Mouse (Mus musculus) heart, adult 18-20 months (tissue): ENCODE results near the gene Hectd4. TPM values are rescaled to one million over a fixed set of nuclear protein-coding genes. Genes with fewer than 3 reads are reported as not detected.
"Not testable (repeated sequence)": the region's sequence is repeated elsewhere in the genome, so short reads cannot be mapped to it uniquely, and the experiment has no call there.

ENCODE experiments used
- DNase-seq, 2 experiments: peaks; one replicate each; pipeline ENCODE4 v3.0.0; 2021 to 2022; ENCODE audit warnings: mixed read lengths in 1 of 2
- long read RNA-seq, 2 experiments: library from polyadenylated mRNA; stranded (forward); transcript quantifications; one replicate each; pipeline ENCODE4 v2.0.0; 2021
- total RNA-seq, 2 experiments: library from RNA; stranded (reverse); gene quantifications; 2 replicates each; pipeline ENCODE4 v1.2.3; 2021

Gene Hectd4
- total RNA-seq = 10 to 100 TPM; 23.2 to 23.4 TPM
- long read RNA-seq, experiment 1, partial matches to known transcripts = 5 of 6 reads
- long read RNA-seq, experiment 1, other reads (novel, unspliced or antisense) = 1 of 6 reads
- long read RNA-seq, experiment 2, partial matches to known transcripts = 0 of 2 reads
- long read RNA-seq, experiment 2, other reads (novel, unspliced or antisense) = 2 of 2 reads

DNA sequence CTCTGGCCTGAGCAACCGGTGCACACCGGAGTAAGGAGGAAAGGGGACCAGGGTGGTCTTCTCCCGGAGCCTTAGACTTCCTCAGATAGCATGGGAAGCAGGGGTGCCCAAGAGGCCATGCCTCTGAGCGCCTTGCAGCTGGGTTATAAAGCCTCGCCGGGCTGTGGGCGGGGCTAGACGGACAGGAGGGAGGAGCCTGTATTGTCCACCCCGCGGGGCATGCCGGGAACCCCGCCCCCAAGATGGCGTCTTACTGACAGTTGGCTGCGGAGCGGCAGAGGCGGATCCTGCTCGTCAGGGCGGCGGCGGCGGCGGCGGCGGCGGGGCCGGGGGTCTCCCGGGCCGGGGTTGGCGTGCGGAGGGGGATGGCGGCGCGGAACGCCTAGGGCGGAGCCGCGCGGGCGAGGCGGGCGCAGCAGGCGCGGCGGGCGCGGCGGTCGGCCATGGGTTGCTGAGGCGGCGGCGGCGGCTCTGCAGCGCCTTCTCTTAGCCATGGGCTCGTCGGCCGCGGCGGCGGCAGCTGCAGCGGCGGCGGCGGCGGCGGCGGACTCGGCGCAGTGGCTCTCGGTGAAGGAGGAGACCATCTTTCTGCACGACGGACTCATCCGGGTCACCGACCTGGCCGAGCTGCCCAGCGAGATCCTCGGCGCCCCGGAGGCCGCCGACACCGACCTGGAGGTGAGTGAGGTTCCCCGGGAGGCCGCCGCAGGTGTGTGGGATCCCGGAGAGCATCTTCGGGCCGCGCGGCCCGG, at the start of gene Hectd4:
Gene Hectd4, plus strand, starts transcription at position 240 of the 752 bp plus-strand sequence.
- DNase-seq = peak; percentile 96 to 99

DNA sequence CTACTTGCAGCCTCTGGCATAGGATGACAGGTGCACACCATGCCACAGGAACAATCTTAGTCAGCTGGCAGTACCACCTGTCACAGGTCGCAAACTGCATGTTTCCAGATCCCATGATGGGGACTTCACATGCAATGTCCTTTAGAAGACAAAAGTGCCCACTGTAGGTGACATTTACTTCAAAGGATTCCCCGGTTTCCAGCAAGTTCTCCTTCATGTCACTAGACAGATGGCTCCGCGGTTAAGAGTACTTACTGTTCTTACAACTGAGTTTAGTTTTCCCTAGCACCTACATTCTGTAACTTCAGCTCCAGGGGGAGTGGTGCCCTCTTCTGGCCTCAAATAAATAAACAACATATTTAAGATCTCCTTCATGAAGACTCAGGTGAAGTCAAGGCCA, 47.2 kb upstream of the Hectd4 start:
- no peak for DNase-seq

DNA sequence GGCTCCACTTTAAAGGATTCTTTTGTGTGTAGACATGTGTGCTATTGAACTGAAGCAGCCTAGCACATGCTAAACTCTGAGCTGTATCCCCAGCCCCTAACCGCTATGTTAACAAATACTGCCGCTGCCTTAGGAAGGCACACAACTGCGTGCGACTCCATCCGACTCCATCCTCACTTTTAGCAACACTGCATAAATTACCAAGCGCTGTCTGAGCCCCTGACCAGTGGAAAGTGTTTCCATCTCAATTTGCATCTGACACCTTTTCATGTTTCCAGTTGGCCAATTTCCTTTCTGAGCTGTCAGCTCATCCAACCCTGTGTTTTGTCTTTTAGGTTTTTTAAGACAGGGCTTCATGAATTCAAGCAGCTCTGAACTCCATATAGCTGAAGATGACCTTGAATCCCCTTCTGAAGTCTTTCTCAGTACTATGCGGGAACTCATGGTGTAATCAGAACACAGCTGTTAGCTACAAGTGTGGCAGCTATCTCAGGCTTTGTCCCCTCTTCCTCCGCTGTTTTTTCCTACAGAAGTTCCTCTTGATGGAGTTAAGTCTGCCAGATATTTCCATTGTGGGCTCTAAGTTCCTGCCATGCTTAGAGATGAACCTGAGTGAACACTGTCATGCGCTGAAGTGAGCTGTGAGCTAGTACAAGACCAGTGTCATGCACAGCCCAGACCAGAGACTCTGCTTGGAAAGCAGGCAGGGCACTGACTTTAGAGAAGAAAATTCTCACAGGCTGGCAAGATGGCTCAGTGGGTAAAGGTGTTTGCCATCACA, 40.8 kb upstream of the Hectd4 start:
- DNase-seq = no peak

GRCm38 (mm10) chr5:121183269-121183668, 36.8 kb upstream of the Hectd4 start:
- DNase-seq = no peak

DNA sequence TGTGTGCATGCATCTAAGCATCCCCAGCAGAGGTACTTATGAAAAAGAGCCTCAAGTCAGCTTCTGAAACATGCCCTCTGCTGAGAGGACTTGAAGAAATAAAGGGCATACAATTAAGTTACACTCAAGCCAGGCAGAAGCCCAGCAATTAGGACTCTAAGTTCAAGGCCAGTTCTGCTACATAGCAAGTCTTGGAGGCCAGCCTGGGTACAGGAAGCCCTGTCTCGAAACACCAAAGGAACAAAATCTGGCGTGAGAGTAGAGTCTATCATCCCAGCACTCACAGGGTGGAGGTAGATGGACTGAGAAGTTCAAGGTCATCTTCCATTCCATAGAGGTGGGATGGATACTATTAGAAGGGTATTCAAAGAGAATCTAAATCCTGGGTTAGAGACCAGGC, 35.6 kb upstream of the Hectd4 start:
- DNase-seq = no peak

GRCm38 (mm10) chr5:121184945-121185551, 35.0 kb upstream of the Hectd4 start:
- peak in 1 of 2 experiments; percentile 44 for DNase-seq

DNA sequence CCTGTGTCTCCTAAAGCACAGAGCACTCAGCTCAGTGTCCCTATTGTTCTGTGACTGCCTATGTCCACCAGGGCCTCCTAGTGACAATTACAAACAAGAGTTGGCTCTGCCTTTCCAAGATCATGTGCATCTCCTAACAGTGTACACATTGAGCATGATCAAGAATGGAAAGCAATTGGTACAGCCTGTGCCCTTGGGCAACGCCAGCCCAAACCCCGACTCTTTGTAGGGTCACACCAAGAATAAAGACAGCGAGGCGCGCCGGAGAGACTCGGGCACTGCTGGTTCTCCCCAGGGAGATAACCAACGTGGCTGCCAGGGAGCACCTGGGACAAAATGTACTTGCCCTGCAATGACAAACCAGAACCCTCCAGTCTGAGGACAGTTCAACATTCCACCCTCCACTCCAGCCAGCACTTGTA, 32.4 kb upstream of the Hectd4 start:
- peak; percentile 78 to 88 for DNase-seq

GRCm38 (mm10) chr5:121188265-121188664, 31.8 kb upstream of the Hectd4 start:
- no peak for DNase-seq

GRCm38 (mm10) chr5:121189182-121189581, 30.8 kb upstream of the Hectd4 start:
- peak in 1 of 2 experiments; percentile 37 for DNase-seq

- peak in 1 of 2 experiments; percentile 58 for DNase-seq
These were observed 29.7 kb upstream of the Hectd4 start for GRCm38 (mm10) chr5:121190210-121190835.

GRCm38 (mm10) chr5:121190836-121191583, 29.0 kb upstream of the Hectd4 start, which contains the start of gene Ptpn11:
Gene Ptpn11, minus strand, starts transcription at chr5:121191397.
- DNase-seq = peak; percentile 86

- DNase-seq = no peak
These were observed 28.5 kb upstream of the Hectd4 start for GRCm38 (mm10) chr5:121191584-121191906.

DNA sequence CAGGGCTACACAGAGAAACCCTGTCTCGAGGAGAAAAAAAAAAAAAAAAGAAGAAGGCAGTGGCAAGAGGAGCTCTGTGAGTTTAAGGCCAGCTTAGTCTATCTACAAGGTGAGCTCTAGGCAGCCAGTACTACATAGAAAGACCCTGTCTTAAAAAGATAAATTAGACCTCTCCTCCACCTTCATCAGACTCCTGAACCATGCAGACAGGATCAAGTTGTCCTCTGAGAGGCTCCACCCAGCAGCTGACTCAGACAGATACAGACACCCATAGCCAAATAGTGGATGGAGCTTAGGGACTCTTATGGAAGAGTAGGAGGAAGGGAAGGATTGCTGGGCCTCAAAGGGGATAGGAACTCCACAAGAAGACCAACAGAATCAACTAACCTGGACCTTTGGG, 25.8 kb upstream of the Hectd4 start:
- no peak for DNase-seq

DNA sequence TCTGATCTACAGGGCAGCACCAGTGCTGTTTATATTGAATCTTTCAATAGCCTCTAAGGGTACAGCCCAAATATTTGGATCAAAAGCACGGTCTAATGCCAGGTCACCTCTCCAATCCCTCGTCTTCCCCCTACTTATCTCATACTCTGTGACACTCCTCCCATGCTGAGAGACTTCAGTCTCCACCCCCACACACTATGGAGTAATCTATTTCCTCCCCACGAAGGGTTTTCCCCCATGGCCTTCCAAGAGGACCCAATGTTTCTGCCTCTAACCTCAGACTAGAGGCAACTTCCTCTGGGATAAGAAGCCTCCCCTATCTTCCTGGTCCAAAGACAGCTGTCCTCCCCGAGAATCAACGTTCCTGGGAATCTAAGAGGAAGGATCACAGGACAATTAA, 23.3 kb upstream of the Hectd4 start:
- no peak for DNase-seq

GRCm38 (mm10) chr5:121197337-121197736, 22.7 kb upstream of the Hectd4 start:
- DNase-seq = no peak

DNA sequence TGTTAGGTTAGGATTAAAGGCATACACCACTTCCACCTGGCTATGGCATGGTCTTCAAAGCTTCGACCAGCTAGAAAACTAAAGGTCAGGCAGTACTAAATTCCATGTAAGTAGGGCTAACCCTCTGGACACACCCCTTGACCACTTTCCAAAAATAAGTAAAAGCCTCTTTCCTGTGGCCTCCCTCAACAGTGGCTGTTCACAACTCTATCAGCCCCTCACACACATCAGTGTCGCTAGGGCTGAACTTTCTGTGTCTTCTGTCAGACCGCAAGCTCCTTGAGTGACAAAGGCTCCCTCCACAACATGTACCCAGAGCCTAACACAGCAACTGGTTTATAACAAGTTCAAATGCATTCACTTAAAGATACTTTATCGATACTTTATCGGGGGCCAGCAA, 21.6 kb upstream of the Hectd4 start:
- DNase-seq = no peak

- DNase-seq = no peak
These were observed 18.3 kb upstream of the Hectd4 start for GRCm38 (mm10) chr5:121201739-121202138.

GRCm38 (mm10) chr5:121202467-121202866, 17.6 kb upstream of the Hectd4 start:
- no peak for DNase-seq

- peak; percentile 89 to 90 for DNase-seq
These were observed 15.6 kb upstream of the Hectd4 start, which contains the start of gene Rpl6 for GRCm38 (mm10) chr5:121204132-121205089. Gene Rpl6, plus strand, starts transcription at chr5:121204481.

GRCm38 (mm10) chr5:121205537-121206130, 14.4 kb upstream of the Hectd4 start:
- not testable (repeated sequence) for DNase-seq
